ENCODE assay signal across 10 mouse cellular contexts in the genomic region with DNA sequence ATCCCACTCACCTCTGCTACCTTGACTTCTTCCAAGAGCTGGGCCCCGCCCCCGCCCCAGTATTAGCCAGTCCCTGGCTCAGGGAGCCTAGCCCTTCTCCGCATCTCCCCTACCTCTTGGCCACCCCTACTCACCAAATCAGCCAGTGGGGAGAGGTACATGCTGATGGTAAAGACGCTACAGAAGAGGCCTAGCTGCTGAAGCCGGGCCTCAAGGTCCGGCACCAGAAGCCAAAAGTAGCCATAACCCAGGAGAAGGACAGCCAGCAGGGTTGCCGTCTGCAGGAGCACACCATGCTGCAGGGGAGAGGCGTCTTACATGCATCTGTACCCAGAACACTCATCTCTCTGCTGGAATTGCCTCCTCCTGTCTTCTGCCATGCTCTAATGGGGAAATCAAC. TPM values are rescaled to one million over a fixed set of nuclear protein-coding genes. Genes with fewer than 3 reads are reported as not detected.
A peak's percentile ranks its signal among the peaks of the same experiment; 100 is the strongest.
DNase-seq lines count a peak whose midpoint lies in the region; ATAC-seq and TF ChIP-seq lines count a peak whose summit lies in the region.
"Had no signal": no experiment of that assay in that cellular context is flagged by ENCODE, and none has a peak within 500 bp of the region (broad histone marks: within the 10 kb centered on the region; RNA-seq: fewer than 3 reads in every experiment).

No protein-coding gene starts in this region.

- H3K4me3 ChIP-seq in cerebellum, adult 2 months (replicated peaks; ENCODE audit: insufficient read depth, low read depth, low read length) = no peak overlapping the region
- H3K4me3 ChIP-seq in kidney, embryonic 16.5 days (ENCODE audit: low read length) = no peak overlapping the region
- H3K4me3 ChIP-seq in hindbrain, embryonic 16.5 days (ENCODE audit: low read length) = no peak overlapping the region
- H3K4me3 ChIP-seq in myocyte = peak overlapping the region; percentile 55

- DNase-seq in cerebellum, adult 2 months = no peak
- no peak for DNase-seq in cerebellum, adult 18-20 months
- DNase-seq in kidney, adult 11 months = no peak
- no peak for DNase-seq in spleen, adult 18-20 months
- no peak for DNase-seq in frontal cortex, postnatal 36 days (ENCODE audit: low spot score in 2 of 2)
- DNase-seq: kidney, adult 8-10 months; lung, adult 2 months had no signal

- peak overlapping the region; percentile 76; the same call in 1 of the 2 replicates for H3K4me2 ChIP-seq in kidney, embryonic 16.5 days (replicated peaks; ENCODE audit: low read depth, low read length)
- peak overlapping the region; percentile 86; the same call in 1 of the 2 replicates for H3K4me2 ChIP-seq in hindbrain, embryonic 16.5 days (ENCODE audit: low read length)
- H3K4me2 ChIP-seq in myocyte (ENCODE audit: low read depth) = peak overlapping the region; percentile 96

- no peak for TF ChIP-seq POLR2A in cerebellum, adult 2 months (IDR thresholded peaks at IDR 0.05; ENCODE audit: borderline replicate concordance, insufficient read depth, low read length)
- no peak for TF ChIP-seq POLR2A in myocyte (IDR thresholded peaks at IDR 0.05; ENCODE audit: insufficient read length, low read depth)

- TF ChIP-seq CTCF in cerebellum, adult 2 months (IDR thresholded peaks at IDR 0.05; ENCODE audit: borderline replicate concordance, insufficient read depth, low read depth, low read length) = no peak

- H3K79me2 ChIP-seq in myocyte (ENCODE audit: control insufficient read depth, insufficient read depth) = peaks cover 19% of the 10 kb centered on the region

- H3K27ac ChIP-seq in cerebellum, adult 2 months (ENCODE audit: insufficient read depth, low read length) = peak overlapping the region; percentile 82; the same call in 1 of the 2 replicates
- no peak overlapping the region for H3K27ac ChIP-seq in kidney, embryonic 16.5 days (ENCODE audit: low read length)
- H3K27ac ChIP-seq in hindbrain, embryonic 16.5 days (ENCODE audit: low read depth, low read length) = no peak overlapping the region

- peaks cover 19% of the 10 kb centered on the region for H3K36me3 ChIP-seq in kidney, embryonic 16.5 days (ENCODE audit: insufficient read depth, low read length)
- 0 out of 2 replicates have a peak, but pooled peaks cover 3% of the 10 kb centered on the region for H3K36me3 ChIP-seq in hindbrain, embryonic 16.5 days (ENCODE audit: control insufficient read depth, insufficient read depth, low read length)
- H3K36me3 ChIP-seq in myocyte (ENCODE audit: control insufficient read depth, insufficient read depth) = no peaks in the 10 kb centered on the region

- no peaks in the 10 kb centered on the region for H3K9me3 ChIP-seq in kidney, embryonic 16.5 days (ENCODE audit: low read length)
- no peaks in the 10 kb centered on the region for H3K9me3 ChIP-seq in hindbrain, embryonic 16.5 days (ENCODE audit: control insufficient read depth, low read length)

- no peak overlapping the region for H3K9ac ChIP-seq in kidney, embryonic 16.5 days (replicated peaks; ENCODE audit: low read length)
- no peak overlapping the region; the same call in 1 of the 2 replicates for H3K9ac ChIP-seq in hindbrain, embryonic 16.5 days (ENCODE audit: low read depth, low read length)

- peaks cover 22% of the 10 kb centered on the region for H3K4me1 ChIP-seq in cerebellum, adult 2 months (ENCODE audit: control insufficient read depth, insufficient read depth, low read length)
- H3K4me1 ChIP-seq in kidney, embryonic 16.5 days (ENCODE audit: insufficient read depth, low read length) = peaks cover 38% of the 10 kb centered on the region
- peaks cover 37% of the 10 kb centered on the region for H3K4me1 ChIP-seq in hindbrain, embryonic 16.5 days (ENCODE audit: control insufficient read depth, insufficient read depth, low read depth, low read length)

- H3K27me3 ChIP-seq in cerebellum, adult 2 months (ENCODE audit: control insufficient read depth, insufficient read depth, low read length) = no peaks in the 10 kb centered on the region
- no peaks in the 10 kb centered on the region for H3K27me3 ChIP-seq in kidney, embryonic 16.5 days (ENCODE audit: insufficient read depth, low read length)
- no peaks in the 10 kb centered on the region for H3K27me3 ChIP-seq in hindbrain, embryonic 16.5 days (replicated peaks; ENCODE audit: control insufficient read depth, insufficient read depth, low read length)
- H3K27me3 ChIP-seq in myocyte (ENCODE audit: control insufficient read depth, insufficient read depth, insufficient read length) = no peaks in the 10 kb centered on the region

- H3ac ChIP-seq in myocyte (ENCODE audit: control insufficient read depth, insufficient read length) = no peak overlapping the region

- WGBS in cerebellum, adult 2 months = 56% methylated on average over 8 of the region's 8 CpGs
- WGBS in kidney, embryonic 16.5 days = 68% methylated on average over 8 of the region's 8 CpGs
- WGBS in hindbrain, embryonic 16.5 days = 55% methylated on average over 8 of the region's 8 CpGs

- no peak for ATAC-seq in kidney, embryonic 16.5 days (ENCODE audit: low FRiP score, low TSS enrichment)
- no peak for ATAC-seq in hindbrain, embryonic 16.5 days

TF ChIP-seq in myocyte, 11 proteins besides CTCF, POLR2A, EP300 and RAD21:
- TF ChIP-seq MYOD1 (IDR thresholded peaks at IDR 0.05; ENCODE audit: control insufficient read depth in 1 of 3, insufficient read length in 2 of 3, low read depth in 2 of 3) = no peak
- no peak for TF ChIP-seq POLR2AphosphoS2 (IDR thresholded peaks at IDR 0.05; ENCODE audit: insufficient read length, low read depth)
- no peak for TF ChIP-seq USF1 (IDR thresholded peaks at IDR 0.05; ENCODE audit: low read depth)
- no peak for TF ChIP-seq TCF3 (IDR thresholded peaks at IDR 0.05; ENCODE audit: insufficient read length, low read depth)
- no peak for TF ChIP-seq MYOG (IDR thresholded peaks at IDR 0.05; ENCODE audit: control insufficient read depth in 1 of 3, insufficient read depth in 1 of 3, insufficient read length in 2 of 3, low read depth in 2 of 3)
- TF ChIP-seq MAX (IDR thresholded peaks at IDR 0.05; ENCODE audit: low read depth) = no peak
- TF ChIP-seq TCF12 (IDR thresholded peaks at IDR 0.05; ENCODE audit: insufficient read depth, poor library complexity, severe bottlenecking) = no peak
- no peak for TF ChIP-seq REST (IDR thresholded peaks at IDR 0.05; ENCODE audit: insufficient read depth, insufficient read length)
- TF ChIP-seq CEBPB (IDR thresholded peaks at IDR 0.05; ENCODE audit: insufficient read depth, poor library complexity, severe bottlenecking) = no peak
- TF ChIP-seq SRF (IDR thresholded peaks at IDR 0.05; ENCODE audit: control insufficient read depth, insufficient read length, low read depth) = no peak

RNA-seq across cellular contexts. Expression of a gene that starts 1.5 kb away (rescaled TPM):
- polyA plus RNA-seq in cerebellum, adult 2 months (2012; rRNA removed) = 122 and 127 TPM in 2 replicates
- 58.8 and 64.3 TPM in 2 replicates for polyA plus RNA-seq in kidney, embryonic 16.5 days (2015; fragmentation: Nextera tagmentation; extraction: Ambion mirVana)
- polyA plus RNA-seq in hindbrain, embryonic 16.5 days (2015; fragmentation: Nextera tagmentation; extraction: Ambion mirVana) = 39.4 and 43.9 TPM in 2 replicates
- polyA plus RNA-seq in myocyte (2012; fragmentation: generic; extraction: Trizol) = 48.7 TPM

RNA-seq across cellular contexts. Expression of a gene that starts 9.8 kb away (rescaled TPM):
- 212 and 218 TPM in 2 replicates for polyA plus RNA-seq in cerebellum, adult 2 months (2012; rRNA removed)
- 127 and 146 TPM in 2 replicates for polyA plus RNA-seq in kidney, embryonic 16.5 days (2015; fragmentation: Nextera tagmentation; extraction: Ambion mirVana)
- polyA plus RNA-seq in hindbrain, embryonic 16.5 days (2015; fragmentation: Nextera tagmentation; extraction: Ambion mirVana) = 64.3 and 79.8 TPM in 2 replicates
- polyA plus RNA-seq in myocyte (2012; fragmentation: generic; extraction: Trizol) = 222 TPM

RNA-seq across cellular contexts. Expression of a gene that starts 12.0 kb away (rescaled TPM):
- polyA plus RNA-seq in cerebellum, adult 2 months (2012; rRNA removed) = 14.2 and 14.7 TPM in 2 replicates
- 81.9 and 86.7 TPM in 2 replicates for polyA plus RNA-seq in kidney, embryonic 16.5 days (2015; fragmentation: Nextera tagmentation; extraction: Ambion mirVana)
- polyA plus RNA-seq in hindbrain, embryonic 16.5 days (2015; fragmentation: Nextera tagmentation; extraction: Ambion mirVana) = 8.4 and 9.9 TPM in 2 replicates
- 8.2 TPM for polyA plus RNA-seq in myocyte (2012; fragmentation: generic; extraction: Trizol)

RNA-seq across cellular contexts. Expression of a gene that starts 22.8 kb away (rescaled TPM):
- polyA plus RNA-seq in cerebellum, adult 2 months (2012; rRNA removed) = 49.8 and 58.5 TPM in 2 replicates
- 4.7 and 6.0 TPM in 2 replicates for polyA plus RNA-seq in kidney, embryonic 16.5 days (2015; fragmentation: Nextera tagmentation; extraction: Ambion mirVana)
- polyA plus RNA-seq in hindbrain, embryonic 16.5 days (2015; fragmentation: Nextera tagmentation; extraction: Ambion mirVana) = 78.7 and 87.1 TPM in 2 replicates
- 15.2 TPM for polyA plus RNA-seq in myocyte (2012; fragmentation: generic; extraction: Trizol)

RNA-seq across cellular contexts. Expression of a gene that starts 23.1 kb away (rescaled TPM):
- 80.4 and 82.9 TPM in 2 replicates for polyA plus RNA-seq in cerebellum, adult 2 months (2012; rRNA removed)
- 272 and 300 TPM in 2 replicates for polyA plus RNA-seq in kidney, embryonic 16.5 days (2015; fragmentation: Nextera tagmentation; extraction: Ambion mirVana)
- 205 and 227 TPM in 2 replicates for polyA plus RNA-seq in hindbrain, embryonic 16.5 days (2015; fragmentation: Nextera tagmentation; extraction: Ambion mirVana)
- polyA plus RNA-seq in myocyte (2012; fragmentation: generic; extraction: Trizol) = 371 TPM
